Mouse (Mus musculus): ENCODE measurements around the gene Gabrg2.

GRCm38 (mm10) chr11:41937979-41938378 lies 62.7 kb downstream of the Gabrg2 start:
- TF ChIP-seq POLR2A (IDR thresholded peaks at IDR 0.05; ENCODE audit: control insufficient read depth in 1 of 2, insufficient read depth in 1 of 2, low read depth in 1 of 2, low read length in 2 of 2, poor library complexity in 1 of 2) (no peak), CTCF (IDR thresholded peaks at IDR 0.05 in 2 of 3, conservative IDR thresholded peaks at IDR 0.05 in 1 of 3; ENCODE audit: control insufficient read depth in 1 of 3, insufficient read depth in 1 of 3, low read depth in 2 of 3, low read length in 3 of 3, poor library complexity in 1 of 3, severe bottlenecking in 1 of 3) (no peak)

Data from MEL (cell line).